Mouse (Mus musculus) ES-CJ7 (cell line): Measurements from ENCODE around the gene Smpdl3b.
"Not testable (repeated sequence)": the region's sequence is repeated elsewhere in the genome, so short reads cannot be mapped to it uniquely, and the experiment has no call there.

ENCODE experiments used
- DNase-seq: peaks from one replicate; pipeline ENCODE4 v3.0.0; 2011; ENCODE audit warnings: low read depth, low spot score

Smpdl3b gene

DNA sequence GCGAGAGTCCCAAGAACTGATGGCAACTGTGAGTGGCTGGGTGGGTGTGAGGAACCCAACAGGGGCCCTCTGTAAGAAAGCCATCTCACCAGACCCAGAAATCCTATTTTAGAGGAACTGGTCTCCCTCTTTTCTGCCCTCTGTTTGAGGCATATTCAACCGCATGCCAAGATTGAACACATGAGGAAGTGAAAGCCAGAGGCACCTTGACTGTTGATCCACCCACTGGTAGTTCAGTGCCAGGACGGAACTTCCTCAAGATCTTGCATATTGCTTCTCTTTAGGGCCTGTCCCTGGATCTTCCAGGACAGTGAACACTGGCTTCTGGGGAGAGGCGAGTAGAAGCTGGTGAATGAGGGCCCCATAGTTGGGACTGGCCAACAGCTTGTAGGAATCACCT, 23.2 kb upstream of the Smpdl3b start:
- DNase-seq, result no peak

GRCm38 (mm10) chr4:132778562-132779201, 21.6 kb upstream of the Smpdl3b start:
- DNase-seq, result no peak

- peak; percentile 82 for DNase-seq
Measured at GRCm38 (mm10) chr4:132776764-132777163, 19.7 kb upstream of the Smpdl3b start.

DNA sequence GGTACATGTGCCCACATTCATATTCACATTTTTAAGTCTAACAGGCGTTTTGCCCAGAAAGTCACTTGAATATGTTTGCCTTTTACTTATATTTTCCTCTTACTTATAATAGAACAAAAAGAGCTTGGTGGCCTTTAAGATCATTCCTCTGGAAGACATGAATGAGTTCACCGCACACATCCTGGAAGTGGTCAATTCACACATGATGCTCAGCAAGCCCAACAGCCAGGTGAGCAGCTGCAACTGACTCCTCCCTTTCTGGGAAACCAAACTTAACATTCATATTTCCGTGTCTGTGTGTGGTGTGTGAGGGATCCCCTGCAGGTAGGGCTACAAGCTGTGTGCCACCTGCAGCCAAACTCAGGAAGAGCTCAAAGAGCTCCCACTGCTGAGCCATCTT, 17.9 kb upstream of the Smpdl3b start:
- no peak for DNase-seq

DNA sequence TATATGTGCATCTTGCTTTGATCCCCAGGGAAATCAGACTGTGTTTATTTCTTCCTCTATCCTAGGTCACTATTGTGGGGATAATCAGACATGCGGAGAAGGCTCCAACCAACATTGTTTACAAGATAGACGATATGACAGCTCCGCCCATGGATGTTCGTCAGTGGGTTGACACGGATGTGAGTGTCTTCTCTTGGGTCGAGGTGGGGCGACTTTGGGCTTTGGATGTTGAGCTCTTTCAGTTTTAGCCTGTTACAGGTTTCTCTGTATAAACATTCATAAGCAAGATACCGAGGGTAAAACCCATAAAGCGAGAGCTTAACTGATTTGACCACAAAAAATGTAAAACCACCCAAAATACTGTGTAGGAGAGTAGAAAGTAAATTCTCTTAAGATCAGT, 14.7 kb upstream of the Smpdl3b start:
- DNase-seq, result no peak

- peak; percentile 100 for DNase-seq
Measured at GRCm38 (mm10) chr4:132767914-132768876, 11.1 kb upstream of the Smpdl3b start, which contains the start of gene Rpa2. Rpa2 (plus strand) TSS chr4:132768332.

- not testable (repeated sequence) for DNase-seq
Measured at GRCm38 (mm10) chr4:132763125-132763524, 6.1 kb upstream of the Smpdl3b start.

DNA sequence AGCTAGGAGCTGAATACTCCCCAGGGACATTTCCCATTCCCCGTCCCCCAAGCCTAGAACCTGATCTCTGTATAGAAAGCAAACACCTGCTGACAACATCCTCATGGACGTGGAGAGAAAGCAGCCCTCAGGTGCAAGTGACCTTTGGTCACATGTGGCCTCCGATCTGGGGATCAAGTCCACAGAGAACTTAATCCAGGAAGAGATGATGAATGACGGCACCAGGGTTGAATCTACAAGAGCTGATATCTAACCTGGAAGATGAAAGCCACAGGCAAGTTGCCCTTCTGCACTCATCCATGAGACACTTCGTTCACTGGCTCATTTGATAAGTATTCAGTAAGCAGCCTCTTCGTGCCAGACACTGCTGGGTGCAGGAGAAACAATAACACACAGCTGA, 5.5 kb upstream of the Smpdl3b start:
- no peak for DNase-seq

DNA sequence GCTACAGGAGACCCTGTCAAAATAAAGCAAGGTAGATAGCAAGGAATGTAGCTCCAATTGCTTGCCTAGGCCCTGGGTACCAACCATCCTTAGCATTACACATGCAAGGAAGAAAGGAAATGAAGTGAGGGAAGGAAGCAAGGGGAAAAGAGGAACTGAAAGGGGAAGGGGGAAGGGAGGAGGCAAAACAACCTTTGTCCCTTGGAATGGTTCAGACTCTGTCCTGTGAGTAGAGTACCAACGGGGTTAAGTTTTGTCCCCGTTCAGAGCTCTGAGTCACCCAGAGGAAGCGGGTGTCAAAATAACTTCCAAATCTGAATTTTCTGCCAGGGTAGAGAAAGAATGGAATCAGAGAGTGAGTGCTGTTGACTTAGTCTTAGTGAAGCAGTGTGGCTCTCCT, 3.2 kb upstream of the Smpdl3b start:
- DNase-seq, result no peak

DNA sequence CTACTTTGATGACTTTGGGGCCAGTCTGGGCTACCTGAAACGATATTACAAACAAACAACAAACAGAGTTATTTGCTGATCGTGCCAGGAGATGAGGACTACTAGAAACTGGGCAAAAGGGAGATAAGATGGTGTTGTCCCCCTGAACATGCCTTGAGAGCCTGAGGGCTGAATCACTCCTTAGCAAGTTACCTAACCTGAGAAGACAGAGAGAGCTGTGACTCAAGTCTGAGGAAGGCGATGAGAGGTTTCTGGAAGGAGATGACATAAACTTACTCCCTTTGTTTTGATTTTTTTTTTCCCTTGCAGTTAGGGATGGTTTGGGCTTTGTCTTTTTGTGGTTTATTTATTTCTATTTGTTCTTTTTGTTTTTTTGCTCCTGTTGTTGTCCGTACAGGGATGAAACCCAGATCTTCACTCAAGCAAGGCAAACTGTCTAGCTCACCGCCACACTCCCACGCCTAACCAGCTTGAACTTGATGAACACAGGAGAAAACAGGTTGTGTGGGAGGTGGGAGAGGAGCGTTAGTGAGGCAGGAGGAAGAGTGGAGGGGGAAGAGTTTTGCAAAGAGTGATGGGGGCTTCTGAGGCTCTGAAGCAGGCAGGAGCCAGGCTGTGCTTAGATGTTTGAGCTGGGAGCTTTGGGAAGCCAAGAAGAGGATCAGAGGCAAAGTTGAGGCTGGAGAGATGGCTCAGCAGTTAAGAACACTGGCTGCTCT, 740 bp upstream of the Smpdl3b start:
- DNase-seq, result no peak

- DNase-seq, result no peak
Measured at GRCm38 (mm10) chr4:132752992-132753391, 4.1 kb downstream of the Smpdl3b start.

GRCm38 (mm10) chr4:132749258-132749982, 7.6 kb downstream of the Smpdl3b start:
- peak; percentile 89 for DNase-seq

DNA sequence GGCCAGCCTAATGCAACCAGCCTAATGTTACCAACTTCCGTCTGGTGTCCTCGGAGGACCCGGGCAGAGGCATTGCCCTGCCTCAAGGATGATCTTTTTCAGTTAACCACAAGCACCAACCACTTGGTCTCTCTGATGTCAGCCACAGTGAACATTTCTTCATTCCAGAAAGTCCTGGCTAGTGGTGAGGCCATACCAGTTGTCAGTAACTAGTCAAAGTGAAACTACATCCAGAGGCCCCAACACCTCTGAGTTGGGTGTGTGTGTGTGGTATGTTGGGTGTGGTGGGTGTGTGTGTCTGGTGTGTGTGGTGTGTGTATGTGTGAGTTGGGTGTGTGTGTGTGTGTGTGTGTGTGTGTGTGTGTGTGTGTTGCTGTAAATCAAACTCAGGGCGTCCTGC, 8.3 kb downstream of the Smpdl3b start:
- no peak for DNase-seq

DNA sequence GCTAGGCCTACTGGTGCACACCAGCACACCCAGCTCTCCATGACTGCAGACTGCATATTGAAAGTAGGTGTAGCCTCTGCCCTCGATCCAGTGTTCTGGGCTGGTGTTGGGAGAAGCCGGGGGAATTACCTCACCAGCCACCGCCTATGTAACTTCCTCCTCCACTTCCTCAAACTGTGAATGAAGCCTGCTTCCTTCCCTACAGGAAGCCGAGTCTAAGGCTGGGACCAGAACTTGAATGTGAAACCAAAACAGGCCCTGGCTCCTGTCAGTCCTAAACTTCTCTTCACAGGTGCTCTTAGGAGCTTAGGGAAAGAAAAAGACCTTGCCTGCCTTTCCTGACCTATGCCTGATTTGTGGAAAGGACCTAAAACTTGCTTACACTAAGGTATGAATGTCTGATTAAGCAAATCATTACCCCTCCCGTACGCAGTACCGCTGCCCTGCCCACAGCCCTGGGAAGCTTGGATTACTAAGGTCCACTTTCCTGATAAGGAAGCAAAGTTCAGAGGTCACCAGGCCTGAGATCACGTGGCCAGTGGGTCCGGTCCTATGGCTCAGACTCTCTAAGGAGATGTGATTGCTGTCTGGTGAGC, 9.3 kb downstream of the Smpdl3b start:
- peak; percentile 53 for DNase-seq

GRCm38 (mm10) chr4:132746911-132747517, 10.0 kb downstream of the Smpdl3b start:
- DNase-seq, result no peak

GRCm38 (mm10) chr4:132743992-132744911, 12.8 kb downstream of the Smpdl3b start:
- no peak for DNase-seq

GRCm38 (mm10) chr4:132741491-132741890, 15.6 kb downstream of the Smpdl3b start:
- no peak for DNase-seq

- DNase-seq, result peak; percentile 44
Measured at GRCm38 (mm10) chr4:132737154-132737553, 19.9 kb downstream of the Smpdl3b start.

DNA sequence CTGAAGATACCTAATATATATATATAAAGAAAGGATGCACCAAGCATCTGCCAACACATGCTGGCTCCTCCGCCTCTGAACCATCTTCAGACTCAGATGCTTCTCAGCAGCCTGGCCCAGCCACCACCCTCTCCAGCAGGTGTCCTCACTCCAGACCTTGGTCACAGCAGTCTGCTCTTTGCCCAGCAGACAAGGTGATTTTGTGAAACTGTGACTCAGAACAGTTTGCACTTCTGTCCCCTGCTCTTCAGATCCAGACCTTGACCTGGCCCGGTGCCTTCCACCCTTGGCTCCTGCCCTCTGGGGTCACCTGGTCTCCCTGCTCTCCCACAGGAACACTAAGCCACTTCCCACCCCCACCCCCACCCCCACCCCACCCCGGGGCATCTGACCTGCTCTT, 21.2 kb downstream of the Smpdl3b start:
- DNase-seq, result peak; percentile 41

GRCm38 (mm10) chr4:132735389-132735788, 21.7 kb downstream of the Smpdl3b start:
- no peak for DNase-seq
